Mouse (Mus musculus) lung, postnatal 4 days (tissue): ENCODE measurements around the gene Klhl2.

Experiments used
- DNase-seq, 2 experiments: peaks; one replicate each; pipeline ENCODE4 v3.0.0; 2021

Klhl2 gene

DNA sequence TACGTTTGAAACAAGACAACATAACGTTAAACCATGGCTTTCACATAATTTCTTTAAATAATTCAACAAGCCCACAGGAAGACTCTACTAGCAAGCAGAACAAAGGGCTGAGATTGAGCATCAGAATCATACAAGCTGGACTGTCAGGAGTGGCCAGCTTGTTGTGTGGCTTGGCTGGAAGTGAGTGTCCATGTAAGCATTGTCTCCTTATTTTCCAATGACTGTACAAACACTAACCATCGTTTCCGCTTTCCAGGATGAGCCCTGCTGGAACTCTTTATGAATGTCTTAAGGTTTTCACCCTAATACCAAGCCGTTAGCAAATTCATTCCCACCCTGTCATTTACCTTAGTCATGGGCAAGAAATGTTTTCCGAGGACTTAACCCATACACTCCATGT, 159.0 kb downstream of the Klhl2 start:
- DNase-seq: no peak

DNA sequence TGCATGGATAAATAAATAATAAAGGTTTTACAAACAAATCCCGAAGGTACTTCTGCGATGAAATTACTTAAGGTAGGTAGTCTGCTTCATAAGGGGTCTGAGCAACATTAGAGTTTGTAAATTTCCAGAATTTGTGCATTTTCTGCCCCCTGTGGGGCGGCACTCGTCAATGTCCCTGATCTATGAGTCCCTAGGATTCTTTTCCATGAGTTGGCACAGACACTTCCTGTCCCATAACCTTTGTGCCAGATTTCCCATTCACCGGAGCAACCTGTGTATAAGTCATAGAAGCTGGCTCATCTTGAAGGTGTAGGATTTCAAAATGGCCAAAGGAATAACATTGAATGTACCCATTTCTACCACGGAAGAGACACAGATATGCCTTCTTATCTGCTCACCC, 159.5 kb downstream of the Klhl2 start:
- no peak for DNase-seq
